Mouse (Mus musculus) cerebellum, adult 8-10 months (tissue): Measurements from ENCODE around the gene Rcan1.
"Not testable (repeated sequence)": the region's sequence is repeated elsewhere in the genome, so short reads cannot be mapped to it uniquely, and the experiment has no call there.

Experiments
- DNase-seq: peaks from one replicate; pipeline ENCODE4 v3.0.0; 2022

The Rcan1 gene

DNA sequence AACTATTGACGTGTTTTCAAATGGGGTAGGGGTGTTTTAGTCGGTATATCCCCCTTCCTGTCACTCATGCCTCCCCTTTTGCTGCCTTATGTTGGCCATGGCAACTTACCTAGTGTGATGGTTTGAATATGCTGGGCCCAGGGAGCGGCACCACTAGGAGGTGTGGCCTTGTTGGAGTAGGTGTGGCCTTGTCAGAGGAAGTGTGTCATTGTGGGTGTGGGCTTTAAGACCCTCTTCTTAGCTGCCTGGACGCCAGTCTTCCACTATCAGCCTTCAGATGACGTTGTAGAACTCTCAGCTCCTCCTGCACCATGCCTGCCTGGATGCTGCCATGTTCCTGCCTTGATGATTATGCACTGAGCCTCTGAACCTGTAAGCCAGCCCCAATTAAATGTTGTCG, at the start of gene Rcan1:
Gene Rcan1, minus strand, starts transcription at position 162 of the 400 bp plus-strand sequence.
- no peak for DNase-seq

DNA sequence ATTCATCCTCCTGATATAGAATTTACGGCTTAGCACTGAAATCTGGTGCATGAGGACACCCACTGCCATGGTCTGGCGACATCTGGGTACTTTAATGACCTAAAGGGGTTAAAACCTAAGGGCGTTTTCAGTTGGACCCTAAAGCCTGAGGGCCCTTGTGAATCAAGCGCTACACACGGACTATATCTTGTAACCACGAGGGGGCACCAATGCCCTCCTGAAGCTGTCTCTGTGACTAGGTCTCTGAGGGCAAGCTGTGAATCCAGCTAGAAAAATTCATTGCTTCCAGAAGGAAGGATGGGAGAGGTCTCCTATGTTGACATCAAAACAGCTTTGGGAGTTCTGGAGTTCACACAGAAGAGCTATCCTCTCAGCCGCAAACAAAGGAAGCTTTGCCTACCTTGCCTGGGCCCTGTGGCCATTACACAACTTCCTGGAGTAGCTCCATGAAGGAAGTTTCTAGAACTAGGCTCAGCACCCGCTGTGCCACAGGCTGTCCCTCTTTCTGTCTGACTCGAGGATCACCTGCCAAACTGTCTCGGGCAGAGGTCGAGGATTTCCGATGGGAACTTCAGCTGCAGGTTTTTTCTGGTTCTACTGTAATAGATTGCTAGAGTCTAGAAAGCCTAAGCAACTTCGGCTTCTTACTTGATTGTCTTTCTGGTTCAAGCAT, 49.3 kb upstream of the Rcan1 start:
- DNase-seq, result no peak

DNA sequence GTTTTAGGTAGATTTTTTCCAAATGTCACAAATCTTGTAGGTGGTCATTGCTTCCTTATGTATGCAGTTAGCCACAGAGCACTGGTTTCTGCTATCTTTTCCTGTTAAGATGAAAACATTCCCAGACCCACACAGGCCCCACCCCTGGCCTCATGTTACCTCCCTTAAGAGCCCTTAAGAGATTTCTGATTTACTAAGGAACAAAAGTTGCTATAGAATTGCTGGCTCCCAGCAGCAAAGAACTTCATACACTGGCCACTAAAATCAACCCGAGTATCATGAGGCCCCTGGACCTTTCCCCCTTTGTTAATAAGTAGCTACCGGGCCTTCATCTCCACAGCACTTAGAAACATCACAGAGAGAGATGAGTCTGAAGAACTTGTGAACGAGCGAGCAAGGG, 48.1 kb upstream of the Rcan1 start:
- DNase-seq, result no peak

DNA sequence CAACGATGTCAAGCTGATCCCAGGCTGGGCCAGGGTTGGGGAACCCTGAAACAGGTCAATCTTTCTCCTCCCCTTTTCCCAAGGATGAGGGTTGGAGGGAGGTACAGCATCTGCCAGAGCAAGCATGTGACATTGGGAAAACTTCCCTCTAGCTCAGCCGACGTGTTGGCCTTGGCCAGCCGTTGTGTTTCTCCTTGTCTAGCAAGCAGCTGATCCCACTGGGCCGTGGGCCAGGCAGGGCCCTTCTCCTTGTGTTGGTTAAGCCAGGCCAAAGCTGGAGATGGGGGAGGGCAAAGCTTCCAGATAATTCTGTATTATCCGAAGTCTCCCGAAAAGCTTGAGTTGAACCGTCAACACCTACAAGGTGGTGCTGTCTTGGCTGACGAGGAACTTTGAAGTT, 45.5 kb upstream of the Rcan1 start:
- no peak for DNase-seq

DNA sequence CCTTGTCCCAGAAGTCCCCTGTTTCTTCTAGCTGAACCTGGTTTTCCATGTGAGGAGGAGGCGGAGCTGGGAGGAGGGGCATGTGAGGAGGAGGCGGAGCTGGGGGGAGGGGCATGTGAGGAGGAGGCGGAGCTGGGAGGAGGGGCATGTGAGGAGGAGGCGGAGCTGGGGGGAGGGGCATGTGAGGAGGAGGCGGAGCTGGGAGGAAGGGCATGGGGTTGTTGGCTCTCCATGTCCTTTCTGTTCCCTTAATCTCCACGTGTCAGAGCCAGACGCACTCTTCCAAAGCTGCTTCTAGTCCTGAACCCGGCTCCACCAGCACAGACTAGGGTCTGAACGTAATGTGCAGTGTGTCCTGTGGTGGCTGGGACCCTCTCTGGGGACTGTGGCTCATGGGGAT, 44.2 kb upstream of the Rcan1 start:
- DNase-seq, result not testable (repeated sequence)

DNA sequence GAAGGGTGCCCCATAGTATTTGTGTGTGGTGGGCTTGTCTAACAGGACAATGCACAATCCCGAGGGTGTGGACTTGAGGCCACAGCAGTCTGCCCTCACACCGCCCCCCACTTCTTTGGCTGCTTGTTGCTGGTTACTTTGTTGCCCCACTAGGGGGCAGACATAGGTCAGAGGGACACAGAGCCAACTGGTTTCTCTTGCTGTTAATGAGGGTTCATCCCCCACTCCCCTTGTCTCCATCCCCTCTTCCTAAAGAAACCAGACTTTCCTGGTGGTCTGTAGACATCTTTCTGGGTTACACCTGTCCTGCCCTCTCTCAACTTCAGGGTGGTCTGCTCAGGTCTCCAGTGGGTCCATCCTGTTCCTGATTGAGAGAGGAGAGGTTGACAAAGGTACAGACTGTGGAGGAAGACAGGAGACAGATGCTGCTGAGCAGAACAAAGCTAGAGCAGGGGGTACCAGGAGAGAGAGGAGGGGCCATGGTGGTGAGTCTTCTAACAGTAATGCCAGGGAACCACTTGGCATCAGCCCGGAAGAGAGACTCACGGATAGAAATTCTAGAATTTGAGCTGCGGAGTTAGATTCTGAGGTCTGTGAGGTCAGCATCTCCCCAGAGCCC, 41.2 kb upstream of the Rcan1 start:
- peak; percentile 12 for DNase-seq

DNA sequence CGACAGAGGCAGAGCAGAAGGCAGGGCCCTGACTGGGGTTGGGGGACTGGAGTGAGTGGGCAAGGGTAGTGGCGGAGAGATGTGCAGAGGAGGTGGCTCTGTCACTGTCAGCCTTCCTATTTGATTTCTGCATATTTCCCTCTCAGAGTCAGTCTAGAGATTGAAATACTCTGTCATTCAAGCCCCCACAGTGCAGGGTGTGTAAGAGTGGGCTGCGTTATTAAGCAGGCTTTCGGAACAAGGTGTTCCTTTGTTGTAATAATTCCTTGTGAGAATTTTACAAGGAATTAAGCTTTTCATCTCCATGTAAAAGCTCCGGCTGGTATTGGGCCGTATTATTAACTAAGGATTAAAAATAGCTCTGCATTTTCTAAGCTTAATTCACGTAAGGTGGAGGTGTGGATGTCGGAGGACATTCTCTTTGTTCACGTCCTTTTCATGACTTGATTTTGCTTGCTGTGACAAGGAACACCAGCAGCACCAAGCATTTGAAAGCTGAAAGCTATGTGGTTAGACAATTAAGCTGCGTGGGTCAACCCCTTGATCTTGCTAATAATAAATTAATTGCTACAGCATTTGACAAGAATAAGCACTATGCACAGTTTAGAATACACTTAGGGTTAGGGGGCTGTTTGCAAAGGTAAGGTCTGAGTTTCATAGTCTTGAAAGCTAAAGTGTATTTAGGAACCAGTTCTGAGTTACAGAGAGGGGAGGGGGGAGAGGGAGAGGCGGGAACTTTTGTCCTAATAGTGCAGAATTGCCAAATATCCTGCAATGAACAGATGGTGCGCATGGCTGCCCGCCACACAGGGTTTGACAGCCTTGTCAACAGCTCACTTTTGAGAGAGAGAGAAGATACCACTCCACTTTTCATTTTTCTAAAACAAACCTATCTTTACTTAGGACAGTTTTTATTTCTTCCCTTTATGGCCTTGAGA, 40.4 kb upstream of the Rcan1 start:
- peak; percentile 10 for DNase-seq

DNA sequence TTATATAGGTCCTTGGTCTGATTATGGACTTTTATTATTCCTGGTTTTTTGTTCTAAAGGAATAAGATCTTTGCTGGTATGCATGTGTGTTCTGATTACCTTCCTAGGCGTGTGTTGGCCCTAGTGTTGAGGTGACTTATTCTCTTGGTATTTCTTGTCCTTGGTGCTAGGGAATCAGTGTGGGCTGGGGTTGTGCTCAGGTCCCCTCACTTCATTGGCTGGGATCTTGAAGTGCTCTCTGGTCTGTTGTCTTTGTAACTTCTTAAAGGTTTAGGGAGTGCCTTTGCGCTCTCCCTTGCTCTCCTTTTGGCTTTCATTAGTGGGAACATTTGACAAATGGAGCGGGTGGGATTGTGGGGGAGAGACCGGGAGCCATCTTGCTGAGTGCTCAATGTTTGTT, 36.9 kb upstream of the Rcan1 start:
- DNase-seq, result no peak

DNA sequence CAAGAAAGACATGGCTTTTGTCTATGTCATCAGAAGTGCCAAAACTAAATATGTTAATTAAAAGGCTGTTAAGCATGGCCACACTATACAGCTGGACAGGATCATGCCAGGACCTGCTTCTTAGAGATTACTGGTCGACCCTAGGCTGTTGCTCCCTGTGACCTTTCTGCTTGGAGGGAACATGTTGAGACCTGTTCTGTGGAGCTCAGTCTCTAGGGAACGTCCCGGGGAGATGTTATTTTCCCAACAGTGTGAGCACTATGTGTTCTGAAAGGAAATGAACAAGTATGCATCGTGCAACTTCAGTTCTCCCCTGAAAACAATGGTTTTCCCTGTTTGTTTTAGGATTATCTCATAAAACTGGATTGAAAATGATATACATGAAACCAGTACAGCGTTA, 32.4 kb upstream of the Rcan1 start:
- DNase-seq, result no peak

DNA sequence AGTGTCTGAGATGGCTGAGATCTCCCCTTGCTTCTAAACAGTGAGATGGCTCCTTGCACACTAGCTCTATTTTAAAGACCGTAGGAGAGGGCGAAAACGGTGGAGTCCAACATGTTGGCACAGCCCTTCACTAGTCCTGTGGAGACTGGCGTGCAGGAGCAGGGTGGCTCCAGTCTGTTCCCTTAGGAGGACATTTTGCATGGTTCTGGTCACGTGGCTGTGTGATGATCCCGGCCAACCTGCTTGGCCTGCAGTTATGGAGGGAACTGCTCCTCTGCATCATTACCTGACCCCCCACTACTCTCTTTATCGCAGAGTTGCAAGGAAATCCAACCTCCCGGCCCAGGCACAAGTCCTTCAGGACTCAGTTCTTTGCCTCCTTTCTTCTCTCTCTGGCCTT, 29.9 kb upstream of the Rcan1 start:
- DNase-seq, result no peak

DNA sequence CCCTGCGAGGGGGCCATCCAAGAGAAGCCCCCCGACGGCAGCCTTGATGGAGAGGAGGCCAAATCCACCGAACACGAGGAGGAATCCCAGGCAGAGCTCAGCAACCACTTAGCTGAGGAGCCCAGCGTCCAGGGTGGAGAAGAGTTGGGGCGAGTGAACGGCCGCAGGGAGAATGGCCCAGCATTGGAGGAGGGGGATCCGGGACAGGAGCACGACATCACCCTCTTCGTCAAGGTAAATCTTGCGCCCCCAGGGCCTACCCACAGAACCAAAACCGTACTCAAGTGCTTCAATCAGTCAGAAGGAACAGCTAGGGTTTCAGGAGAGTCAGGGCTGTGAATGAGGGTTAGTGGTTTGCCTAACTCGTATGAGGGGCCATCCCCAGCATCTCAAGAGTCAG, 28.7 kb upstream of the Rcan1 start:
- DNase-seq, result no peak

DNA sequence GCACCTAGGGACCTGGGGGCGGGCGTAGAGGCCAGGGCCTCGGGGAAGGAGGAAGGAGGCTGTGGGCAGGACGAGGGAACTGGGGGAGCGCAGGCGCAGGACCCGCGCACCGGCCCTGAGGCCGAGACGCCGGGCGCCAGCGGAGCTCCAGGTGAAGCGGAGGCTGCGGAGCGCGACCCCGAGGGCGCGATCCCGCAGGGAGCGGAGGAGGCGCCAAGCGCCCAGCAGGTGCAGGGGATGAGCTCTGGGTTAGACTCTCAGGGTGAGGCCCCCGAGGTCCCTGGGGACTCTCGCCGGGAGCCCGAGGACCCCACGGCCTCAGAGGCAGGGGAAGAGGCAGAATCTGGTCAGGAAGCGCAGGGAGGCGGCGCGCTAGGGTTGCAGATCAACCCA, 27.9 kb upstream of the Rcan1 start:
- no peak for DNase-seq

DNA sequence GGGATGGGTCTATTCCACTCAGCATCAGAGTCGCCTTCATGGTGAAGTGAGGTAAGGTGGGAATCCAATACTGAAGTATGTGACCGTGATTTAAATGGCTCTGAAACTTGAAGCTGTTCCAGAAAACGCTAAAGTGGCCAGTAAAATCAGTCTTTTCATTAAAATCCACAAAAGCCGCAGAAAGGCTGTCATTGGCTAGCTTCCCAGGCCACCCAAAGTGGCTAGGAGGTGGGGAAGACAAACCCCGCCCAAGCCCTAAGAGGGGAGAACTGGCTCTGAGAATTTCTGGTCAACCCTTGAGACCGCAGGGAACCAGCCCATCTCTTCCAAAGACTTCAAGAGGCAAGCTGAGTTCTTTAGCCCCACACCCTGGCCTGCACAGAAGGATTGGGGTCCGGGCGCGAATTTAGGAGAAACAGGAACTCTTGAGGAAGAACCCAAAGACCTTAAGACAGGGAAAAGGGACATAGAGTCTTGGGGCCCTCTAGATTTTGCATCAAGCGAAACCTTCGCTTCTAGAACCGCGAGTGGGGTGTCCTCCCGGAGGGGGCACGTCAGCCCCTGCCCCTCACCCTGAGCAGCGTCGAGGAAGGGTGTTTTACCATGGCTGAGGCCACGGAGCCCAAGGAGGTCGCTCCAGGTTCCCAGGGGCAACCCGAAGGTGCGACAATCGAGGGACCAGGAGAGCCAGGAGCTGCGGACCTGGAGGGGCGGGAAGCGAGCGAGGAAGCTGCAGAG, 27.4 kb upstream of the Rcan1 start:
- DNase-seq, result no peak

DNA sequence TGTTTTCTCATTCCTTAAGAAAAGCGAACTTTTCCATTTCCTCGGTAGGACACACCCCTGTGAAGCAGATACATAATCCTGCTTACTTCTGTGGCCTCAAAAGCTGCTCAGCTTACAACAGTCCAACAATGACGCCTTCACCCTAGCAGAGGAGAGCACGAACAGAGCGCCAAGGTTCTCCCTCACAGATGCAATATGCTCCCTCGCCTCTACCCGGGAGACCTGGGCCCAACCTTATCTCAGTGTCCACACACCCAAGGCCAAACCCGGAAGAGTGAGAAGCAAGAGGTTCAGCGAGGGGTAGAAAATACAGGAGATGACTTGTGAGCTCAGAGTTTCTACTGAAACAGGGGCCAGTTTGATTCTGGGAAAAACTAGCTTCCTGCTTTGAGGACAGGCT, 18.7 kb upstream of the Rcan1 start:
- DNase-seq, result no peak

DNA sequence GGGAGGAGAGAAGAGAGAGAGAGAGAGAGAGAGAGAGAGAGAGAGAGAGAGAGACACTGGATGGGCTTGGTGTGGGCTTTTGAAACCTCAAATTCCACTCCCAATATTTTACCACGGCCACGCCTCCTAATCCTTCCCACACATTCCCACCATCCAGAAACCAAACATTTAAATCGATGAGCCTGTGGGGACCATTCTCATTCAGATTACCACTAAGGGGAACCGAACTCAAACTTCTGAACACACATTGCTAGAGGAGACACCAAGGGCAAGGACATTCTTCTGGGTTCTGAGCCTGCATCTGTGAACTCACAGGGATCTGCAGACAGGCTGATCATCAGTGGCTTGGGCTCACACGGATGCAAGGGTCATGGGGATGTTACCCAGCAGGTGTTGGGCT, 17.8 kb upstream of the Rcan1 start:
- DNase-seq, result no peak

DNA sequence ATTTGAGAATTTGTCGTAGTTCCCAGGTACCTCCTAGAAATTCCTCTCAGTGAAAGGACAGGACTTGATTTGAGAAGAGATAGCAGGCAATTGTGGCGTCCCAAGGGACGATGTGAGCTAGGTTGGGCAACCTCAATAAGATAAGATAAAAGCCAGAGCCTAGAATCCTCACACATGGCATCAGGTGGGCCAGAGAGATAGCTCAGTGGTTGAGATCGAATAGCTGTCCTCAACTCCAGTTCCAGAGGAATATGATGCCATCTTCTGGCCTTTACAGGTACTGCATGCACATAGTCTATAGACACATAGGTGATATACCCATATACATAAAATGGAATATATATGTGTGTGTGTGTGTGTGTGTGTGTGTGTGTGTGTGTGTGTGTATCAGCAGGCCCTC, 16.8 kb upstream of the Rcan1 start:
- peak; percentile 16 for DNase-seq

DNA sequence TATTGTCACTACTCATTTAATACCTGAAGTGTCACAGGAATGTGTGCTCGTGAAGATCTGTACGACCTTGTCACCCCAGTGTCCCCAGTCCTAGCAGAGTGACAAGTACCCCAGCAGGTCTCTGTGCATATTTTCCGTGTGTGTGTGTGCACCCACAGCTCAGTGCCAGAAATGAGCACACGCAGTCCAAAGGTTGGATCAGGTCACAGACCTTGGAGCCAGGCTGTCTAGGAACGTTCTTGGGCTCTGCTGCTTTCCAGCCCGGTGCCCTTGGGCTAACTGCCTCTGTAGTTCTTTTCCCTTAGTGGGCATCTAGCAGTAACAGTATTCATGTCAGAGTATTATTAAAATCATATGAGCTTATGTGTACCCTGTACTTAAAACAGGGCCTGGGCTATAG, 16.4 kb upstream of the Rcan1 start:
- DNase-seq, result no peak

DNA sequence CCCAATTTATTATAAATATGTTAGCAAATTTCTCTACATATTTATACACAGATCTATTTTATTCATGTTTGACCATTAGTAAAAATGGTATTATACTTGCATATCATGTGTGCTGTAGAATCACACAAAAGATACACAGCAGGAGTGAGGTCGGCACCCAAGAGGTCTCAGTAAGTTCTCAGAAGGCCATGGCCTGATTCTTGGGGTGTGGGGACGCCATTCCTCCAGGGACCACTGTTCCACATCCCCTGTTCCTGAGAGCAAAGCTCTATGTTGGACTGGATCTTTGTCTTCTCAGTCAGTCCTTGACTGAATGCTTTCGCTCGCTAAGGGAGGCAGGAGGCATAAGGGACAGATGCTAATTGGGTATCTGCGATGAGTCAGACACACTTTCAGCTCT, 14.8 kb upstream of the Rcan1 start, which contains the start of gene Clic6:
Gene Clic6, plus strand, starts transcription at position 301 of the 400 bp plus-strand sequence.
- no peak for DNase-seq

DNA sequence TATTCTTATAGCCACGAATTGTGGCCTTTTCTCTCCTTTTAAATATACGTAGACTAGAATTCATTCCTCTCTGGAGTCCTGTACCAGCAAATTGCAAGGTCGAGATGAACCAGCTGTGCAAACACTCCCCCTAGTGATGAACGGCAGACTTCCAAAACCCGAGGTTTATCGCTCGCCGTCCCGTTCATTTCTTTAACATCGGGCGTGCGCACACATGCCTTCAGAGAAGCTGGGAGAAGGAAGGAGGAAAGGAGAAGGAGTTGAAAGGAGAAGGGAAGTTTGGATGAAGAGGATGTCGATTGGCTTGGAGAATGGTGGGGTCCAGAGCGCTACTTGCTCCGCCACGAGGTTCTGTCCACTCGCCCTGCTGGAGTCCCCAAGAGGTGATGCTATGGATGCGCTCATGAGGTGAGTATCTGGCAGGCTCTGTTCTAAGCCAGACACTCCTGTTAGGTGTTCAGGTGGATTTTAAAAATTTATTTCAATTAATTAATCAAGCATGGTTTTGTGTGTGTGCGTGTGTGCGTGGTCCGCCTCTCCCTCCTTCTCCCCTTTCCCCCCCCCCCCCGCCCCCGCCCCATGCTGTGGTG, 8.0 kb upstream of the Rcan1 start:
- DNase-seq, result peak; percentile 63

DNA sequence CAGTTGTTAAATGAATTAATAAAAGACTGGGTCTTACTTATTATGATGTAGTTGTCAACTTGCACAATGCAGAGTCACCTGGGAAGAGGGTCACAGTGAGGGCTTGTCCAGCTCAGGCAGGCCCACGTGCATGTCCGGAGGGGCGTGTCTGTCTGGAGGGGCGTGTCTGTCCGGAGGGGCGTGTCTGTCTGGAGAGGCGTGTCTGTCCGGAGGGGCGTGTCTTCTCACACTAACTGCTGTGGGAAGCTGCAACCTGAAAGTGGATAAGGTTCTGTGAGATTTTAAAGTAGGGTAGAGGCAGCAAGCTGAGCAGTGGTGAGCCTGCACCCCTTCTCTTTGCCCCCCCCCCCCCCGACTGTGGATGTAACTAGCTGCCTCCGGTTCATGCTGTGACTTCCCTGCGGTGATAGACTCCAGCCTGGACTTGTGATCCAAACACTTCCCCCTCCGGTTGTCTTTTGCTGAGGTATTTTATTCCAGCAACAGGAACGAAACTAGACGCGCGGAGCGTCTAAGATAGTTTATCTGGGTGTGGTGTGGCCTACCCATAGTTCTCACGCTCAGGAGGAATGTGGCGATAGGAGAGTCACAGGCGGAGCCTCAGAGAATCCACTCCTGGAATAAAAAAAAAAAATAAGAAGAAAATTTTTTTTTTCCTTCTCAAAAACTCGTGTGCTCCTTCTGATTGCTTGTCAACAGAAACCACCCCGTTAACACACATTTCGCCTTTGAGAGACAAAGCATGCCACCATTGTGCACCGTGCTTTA, 4.6 kb upstream of the Rcan1 start:
- no peak for DNase-seq

DNA sequence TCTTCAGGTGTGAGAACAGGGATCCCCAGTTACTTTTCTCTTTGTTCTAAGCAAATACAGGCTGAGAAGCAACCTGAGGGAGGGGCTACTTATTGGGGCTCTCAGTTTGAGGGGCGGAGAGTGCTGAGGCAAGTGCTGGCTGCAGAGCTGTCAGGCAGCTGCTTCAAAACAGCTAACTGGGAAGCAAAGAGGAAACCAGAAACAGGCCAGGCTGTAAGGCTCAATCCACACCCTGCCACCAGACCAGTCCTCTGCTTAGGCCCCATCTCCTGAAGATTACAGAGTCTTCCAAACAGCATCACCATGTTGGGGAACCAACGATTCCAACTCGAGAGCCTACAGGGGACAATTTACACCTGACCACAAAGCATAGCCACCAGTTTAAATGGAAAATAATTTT, 2.2 kb upstream of the Rcan1 start:
- DNase-seq, result no peak

DNA sequence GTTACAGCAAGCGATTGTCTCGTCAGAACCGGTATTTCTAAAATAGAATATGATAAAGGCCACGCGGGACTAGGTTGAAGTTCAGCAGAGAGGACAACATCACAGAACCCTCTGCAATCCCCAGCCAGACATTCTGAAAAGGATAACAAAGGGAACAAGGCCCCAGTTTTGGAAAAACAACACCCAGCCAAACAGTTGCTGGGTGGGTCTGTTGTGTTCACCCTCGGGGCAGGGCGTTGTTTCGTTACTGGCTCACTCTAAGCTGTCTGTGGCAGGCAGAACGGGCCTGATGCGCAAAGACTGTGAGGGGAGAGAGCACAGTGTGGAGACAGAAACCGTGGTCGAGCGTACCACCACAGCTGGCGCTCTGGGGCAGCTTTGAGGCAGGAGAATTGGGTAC, 2.2 kb downstream of the Rcan1 start:
- DNase-seq, result no peak
